Mouse (Mus musculus): ENCODE results near the gene Pold1. TPM values are rescaled to one million over a fixed set of nuclear protein-coding genes. Genes with fewer than 3 reads are reported as not detected.

Gene Pold1
- polyA plus RNA-seq, 1 experiment from 2014 or later = 46.9 TPM

- 79% methylated on average over 5 of the region's 5 CpGs for WGBS
- Histone ChIP-seq H3K4me3 (no peak overlapping the region), H3K9me3 (no peaks in the 10 kb centered on the region), H3K27ac (replicated peaks) (no peak overlapping the region), H3K4me1 (no peaks in the 10 kb centered on the region), H3K27me3 (no peaks in the 10 kb centered on the region), H3K9ac (replicated peaks) (no peak overlapping the region), H3K36me3 (no peaks in the 10 kb centered on the region), H3K4me2 (replicated peaks) (no peak overlapping the region)
- ATAC-seq (replicated peaks) = no peak
These were observed 24.4 kb upstream of the Pold1 start for GRCm38 (mm10) chr7:44572956-44573484.

- Histone ChIP-seq H3K27ac (replicated peaks) (no peak within 1 kb of the TSS), H3K36me3 (no peaks in the 10 kb centered on the region), H3K4me2 (replicated peaks) (no peak within 1 kb of the TSS), H3K9me3 (no peaks in the 10 kb centered on the region), H3K4me3 (no peak within 1 kb of the TSS), H3K4me1 (no peaks in the 10 kb centered on the region), H3K9ac (replicated peaks) (no peak within 1 kb of the TSS), H3K27me3 (no peaks in the 10 kb centered on the region)
- no peak for ATAC-seq (replicated peaks)
- WGBS = 25% methylated on average over 7 of the region's 7 CpGs
These were observed 23.6 kb upstream of the Pold1 start, which contains the start of gene Napsa for GRCm38 (mm10) chr7:44572213-44572701. Gene Napsa, plus strand, starts transcription at chr7:44572380.

- 32% methylated on average over 4 of the region's 4 CpGs for WGBS
- no peak overlapping the region for H3K9ac ChIP-seq (replicated peaks)
- no peak for ATAC-seq (replicated peaks)
- no peaks in the 10 kb centered on the region for H3K4me1 ChIP-seq
- no peaks in the 10 kb centered on the region for H3K36me3 ChIP-seq
- no peak overlapping the region for H3K27ac ChIP-seq (replicated peaks)
- no peaks in the 10 kb centered on the region for H3K9me3 ChIP-seq
- no peaks in the 10 kb centered on the region for H3K27me3 ChIP-seq
- H3K4me3 ChIP-seq = no peak overlapping the region
- no peak overlapping the region for H3K4me2 ChIP-seq (replicated peaks)
These were observed 23.2 kb upstream of the Pold1 start for GRCm38 (mm10) chr7:44571811-44572210.

- H3K4me3 ChIP-seq = no peak overlapping the region
- H3K4me1 ChIP-seq = no peaks in the 10 kb centered on the region
- no peak overlapping the region for H3K9ac ChIP-seq (replicated peaks)
- WGBS = 82% methylated on average over 6 of the region's 6 CpGs
- no peak overlapping the region for H3K27ac ChIP-seq (replicated peaks)
- H3K36me3 ChIP-seq = no peaks in the 10 kb centered on the region
- H3K27me3 ChIP-seq = no peaks in the 10 kb centered on the region
- no peak overlapping the region for H3K4me2 ChIP-seq (replicated peaks)
- H3K9me3 ChIP-seq = no peaks in the 10 kb centered on the region
- ATAC-seq (replicated peaks) = no peak
These were observed 22.3 kb upstream of the Pold1 start for GRCm38 (mm10) chr7:44570989-44571388.

- whole genome bisulfite sequencing = 77% methylated on average over 9 of the region's 9 CpGs
- no peak overlapping the region for H3K9ac ChIP-seq (replicated peaks)
- no peak for ATAC-seq (replicated peaks)
- no peaks in the 10 kb centered on the region for H3K4me1 ChIP-seq
- no peaks in the 10 kb centered on the region for H3K36me3 ChIP-seq
- H3K4me2 ChIP-seq (replicated peaks) = no peak overlapping the region
- no peaks in the 10 kb centered on the region for H3K9me3 ChIP-seq
- no peak overlapping the region for H3K4me3 ChIP-seq
- no peaks in the 10 kb centered on the region for H3K27me3 ChIP-seq
- H3K27ac ChIP-seq (replicated peaks) = no peak overlapping the region
These were observed 20.2 kb upstream of the Pold1 start for GRCm38 (mm10) chr7:44568803-44569202.

- Histone ChIP-seq H3K4me1 (no peaks in the 10 kb centered on the region), H3K4me2 (replicated peaks) (no peak overlapping the region), H3K4me3 (no peak overlapping the region), H3K36me3 (no peaks in the 10 kb centered on the region), H3K27ac (replicated peaks) (no peak overlapping the region), H3K9me3 (no peaks in the 10 kb centered on the region), H3K27me3 (no peaks in the 10 kb centered on the region), H3K9ac (replicated peaks) (no peak overlapping the region)
- no peak for ATAC-seq (replicated peaks)
- WGBS = 74% methylated on average over 6 of the region's 6 CpGs
These were observed 16.8 kb upstream of the Pold1 start for GRCm38 (mm10) chr7:44565414-44565813.

GRCm38 (mm10) chr7:44564486-44564885 lies 15.8 kb upstream of the Pold1 start:
- no peaks in the 10 kb centered on the region for H3K9me3 ChIP-seq
- no peaks in the 10 kb centered on the region for H3K4me1 ChIP-seq
- no peak overlapping the region for H3K4me3 ChIP-seq
- no peaks in the 10 kb centered on the region for H3K27me3 ChIP-seq
- H3K27ac ChIP-seq (replicated peaks) = no peak overlapping the region
- H3K36me3 ChIP-seq = no peaks in the 10 kb centered on the region
- H3K9ac ChIP-seq (replicated peaks) = no peak overlapping the region
- no peak overlapping the region for H3K4me2 ChIP-seq (replicated peaks)
- 85% methylated on average over 10 of the region's 10 CpGs for WGBS
- ATAC-seq (replicated peaks) = no peak

- Histone ChIP-seq H3K27ac (replicated peaks) (no peak overlapping the region), H3K9ac (replicated peaks) (no peak overlapping the region), H3K36me3 (no peaks in the 10 kb centered on the region), H3K4me2 (replicated peaks) (no peak overlapping the region), H3K27me3 (no peaks in the 10 kb centered on the region), H3K4me1 (no peaks in the 10 kb centered on the region), H3K4me3 (no peak overlapping the region), H3K9me3 (no peaks in the 10 kb centered on the region)
- WGBS = 47% methylated on average over 8 of the region's 8 CpGs
- no peak for ATAC-seq (replicated peaks)
These were observed 14.6 kb upstream of the Pold1 start for GRCm38 (mm10) chr7:44563284-44563683.

GRCm38 (mm10) chr7:44560435-44561400 lies 12.1 kb upstream of the Pold1 start:
- no peak overlapping the region for H3K4me3 ChIP-seq
- WGBS = 53% methylated on average over 18 of the region's 18 CpGs
- H3K4me2 ChIP-seq (replicated peaks) = no peak overlapping the region
- H3K27ac ChIP-seq (replicated peaks) = no peak overlapping the region
- H3K27me3 ChIP-seq = no peaks in the 10 kb centered on the region; the same call in 1 of the 2 replicates
- H3K4me1 ChIP-seq = no peaks in the 10 kb centered on the region
- H3K9ac ChIP-seq (replicated peaks) = no peak overlapping the region
- peak; percentile 64 for ATAC-seq (replicated peaks)
- no peaks in the 10 kb centered on the region for H3K9me3 ChIP-seq
- H3K36me3 ChIP-seq = no peaks in the 10 kb centered on the region

GRCm38 (mm10) chr7:44557629-44558028 lies 9.0 kb upstream of the Pold1 start:
- Histone ChIP-seq H3K9ac (replicated peaks) (no peak overlapping the region), H3K27ac (replicated peaks) (no peak overlapping the region)

GRCm38 (mm10) chr7:44553826-44554225 lies 5.2 kb upstream of the Pold1 start, which contains the start of gene Nr1h2:
Gene Nr1h2, minus strand, starts transcription at chr7:44553951.
- Histone ChIP-seq H3K9me3 (no peaks in the 10 kb centered on the region), H3K4me2 (replicated peaks) (peak within 1 kb of the TSS; percentile 67), H3K4me3 (peak within 1 kb of the TSS; percentile 65), H3K9ac (replicated peaks) (peak within 1 kb of the TSS; percentile 39), H3K4me1 (peaks cover 14% of the 10 kb centered on the region), H3K27ac (replicated peaks) (peak within 1 kb of the TSS; percentile 86), H3K36me3 (peaks cover 24% of the 10 kb centered on the region), H3K27me3 (peaks cover 2% of the 10 kb centered on the region; the same call in 1 of the 2 replicates)
- peak; percentile 69 for ATAC-seq (replicated peaks)
- under 1% methylated on average over 22 of the region's 22 CpGs for WGBS

More at GRCm38 (mm10) chr7:44557629-44558028, 9.0 kb upstream of the Pold1 start:
- Histone ChIP-seq H3K4me2 (replicated peaks) (no peak overlapping the region), H3K4me3 (no peak overlapping the region), H3K4me1 (peaks cover 12% of the 10 kb centered on the region), H3K9me3 (no peaks in the 10 kb centered on the region), H3K36me3 (no peaks in the 10 kb centered on the region), H3K27me3 (peaks cover 2% of the 10 kb centered on the region; the same call in 1 of the 2 replicates)
- WGBS = 68% methylated on average over 2 of the region's 2 CpGs
- ATAC-seq (replicated peaks) = no peak

GRCm38 (mm10) chr7:44553196-44553764 lies 4.6 kb upstream of the Pold1 start:
- peak overlapping the region; percentile 67 for H3K4me2 ChIP-seq (replicated peaks)
- peak; percentile 60 for ATAC-seq (replicated peaks)
- peaks cover 15% of the 10 kb centered on the region for H3K4me1 ChIP-seq
- WGBS = under 1% methylated on average over 32 of the region's 32 CpGs
- peak overlapping the region; percentile 65 for H3K4me3 ChIP-seq
- H3K9ac ChIP-seq (replicated peaks) = peak overlapping the region; percentile 39
- H3K9me3 ChIP-seq = no peaks in the 10 kb centered on the region
- peaks cover 24% of the 10 kb centered on the region for H3K36me3 ChIP-seq
- H3K27me3 ChIP-seq = peaks cover 2% of the 10 kb centered on the region; the same call in 1 of the 2 replicates
- H3K27ac ChIP-seq (replicated peaks) = peak overlapping the region; percentile 86

Data from forebrain, embryonic 15.5 days (tissue).